Mouse (Mus musculus) ES-Bruce4 (cell line): Measurements from ENCODE around the gene Gucd1. TPM values are rescaled to one million over a fixed set of nuclear protein-coding genes. Genes with fewer than 3 reads are reported as not detected.
A peak's percentile ranks its signal among the peaks of the same experiment; 100 is the strongest.

Source experiments
- H3K27ac ChIP-seq: 2 replicates; pipeline ENCODE4 v1.5.1; 2012; ENCODE audit warnings: low read length, inconsistent platforms; ENCODE audit not compliant: insufficient read depth
- H3K27me3 ChIP-seq: 2 replicates; pipeline ENCODE4 v1.6.1; 2012; ENCODE audit warnings: mild to moderate bottlenecking, low read length, inconsistent platforms; ENCODE audit not compliant: control insufficient read depth, poor library complexity, insufficient read depth, severe bottlenecking
- H3K36me3 ChIP-seq: 2 replicates; pipeline ENCODE4 v1.6.1; 2012; ENCODE audit warnings: inconsistent platforms, mild to moderate bottlenecking, low read length, moderate library complexity; ENCODE audit not compliant: control insufficient read depth, poor library complexity, insufficient read depth, severe bottlenecking
- H3K4me1 ChIP-seq: one replicate; pipeline ENCODE4 v1.8.1; 2011; ENCODE audit warnings: low read length; ENCODE audit not compliant: control insufficient read depth, insufficient read depth
- H3K4me3 ChIP-seq: 2 replicates; pipeline ENCODE4 v1.5.1; 2011; ENCODE audit warnings: low read depth, mild to moderate bottlenecking, low read length
- H3K9ac ChIP-seq: 2 replicates; pipeline ENCODE4 v1.6.1; 2012; ENCODE audit warnings: low read depth, mild to moderate bottlenecking, inconsistent platforms; ENCODE audit not compliant: poor library complexity, severe bottlenecking
- H3K9me3 ChIP-seq: replicated peaks from 2 replicates; pipeline ENCODE4 v1.6.1; 2012; ENCODE audit warnings: mild to moderate bottlenecking, low read length, inconsistent platforms; ENCODE audit not compliant: control insufficient read depth, poor library complexity, insufficient read depth, severe bottlenecking
- CTCF ChIP-seq: IDR thresholded peaks from one replicate; pipeline ENCODE4 v1.8.1; 2011; ENCODE audit warnings: low read depth, low read length
- EP300 ChIP-seq: IDR thresholded peaks from 2 replicates; pipeline ENCODE4 v1.6.1; 2011; ENCODE audit warnings: low read depth, low read length; ENCODE audit not compliant: insufficient read depth
- POLR2A ChIP-seq: IDR thresholded peaks from one replicate; pipeline ENCODE4 v1.8.1; 2011; ENCODE audit warnings: low read length; ENCODE audit not compliant: insufficient read depth
- polyA plus RNA-seq: library from polyadenylated mRNA; stranded (reverse); fragments of >200 nt; gene quantifications from 2 replicates; pipeline ENCODE4 v1.2.4, GENCODE M21; 2011; ENCODE audit warnings: low read depth; ENCODE audit not compliant: missing spikeins, insufficient read depth, insufficient read length

Gucd1 gene
- polyA plus RNA-seq, 1 experiment: 9.9 TPM

DNA sequence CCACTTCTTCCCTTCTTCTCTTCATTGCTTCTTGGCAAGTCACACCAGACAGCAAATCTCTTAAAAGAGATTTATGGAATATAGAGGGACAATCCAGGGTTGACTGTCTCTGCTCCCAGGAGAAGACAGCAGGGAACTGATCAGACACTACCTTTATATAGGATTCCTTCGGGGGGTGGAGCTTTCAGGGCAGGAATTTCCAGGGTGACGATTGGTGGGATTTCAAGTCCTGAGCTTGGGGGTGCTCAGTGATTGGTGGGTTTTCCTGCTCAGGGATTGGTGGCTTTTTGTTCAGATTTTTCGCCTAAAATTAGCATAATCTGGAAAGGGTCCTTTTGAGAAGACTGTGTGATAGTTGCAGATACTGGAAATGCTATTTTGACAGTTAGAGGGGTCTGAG, 30.6 kb downstream of the Gucd1 start:
- no peaks in the 10 kb centered on the region for H3K4me1 ChIP-seq
- no peak overlapping the region for H3K4me3 ChIP-seq
- H3K36me3 ChIP-seq: no peaks in the 10 kb centered on the region
- TF ChIP-seq CTCF (no peak), EP300 (no peak)
- H3K27me3 ChIP-seq: no peaks in the 10 kb centered on the region
- H3K27ac ChIP-seq: no peak overlapping the region
- H3K9ac ChIP-seq: no peak overlapping the region
- H3K9me3 ChIP-seq: no peaks in the 10 kb centered on the region

GRCm38 (mm10) chr10:75486086-75486979, 31.4 kb downstream of the Gucd1 start:
- H3K4me3 ChIP-seq: no peak overlapping the region
- H3K4me1 ChIP-seq: no peaks in the 10 kb centered on the region
- TF ChIP-seq CTCF (peak; percentile 61), POLR2A (no peak), EP300 (no peak)
- H3K36me3 ChIP-seq: no peaks in the 10 kb centered on the region
- no peaks in the 10 kb centered on the region for H3K27me3 ChIP-seq
- H3K9me3 ChIP-seq: no peaks in the 10 kb centered on the region
- H3K9ac ChIP-seq: no peak overlapping the region
- no peak overlapping the region for H3K27ac ChIP-seq

- no peaks in the 10 kb centered on the region for H3K9me3 ChIP-seq
- no peak overlapping the region for H3K9ac ChIP-seq
Observed at GRCm38 (mm10) chr10:75484767-75485166, 33.0 kb downstream of the Gucd1 start.

DNA sequence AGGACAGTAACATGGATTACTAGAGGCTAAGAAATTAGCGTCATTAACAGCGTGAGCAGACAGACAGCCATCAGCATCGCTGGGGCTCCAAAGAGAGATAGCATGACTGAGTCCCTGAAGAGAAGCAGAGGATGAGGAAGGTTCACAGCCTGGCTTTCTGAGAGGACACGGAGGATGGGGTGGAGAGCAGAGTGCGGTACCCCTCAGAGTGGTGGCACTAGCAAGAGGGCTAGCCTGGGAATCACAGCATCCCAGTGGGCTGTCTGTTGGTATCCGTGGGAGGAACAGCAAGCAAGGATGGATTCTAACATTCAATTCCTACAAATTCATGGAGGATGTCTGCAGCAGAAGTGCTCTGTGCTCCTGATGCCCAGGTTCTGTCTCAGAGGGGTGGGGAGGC, 33.7 kb downstream of the Gucd1 start:
- H3K9me3 ChIP-seq: no peaks in the 10 kb centered on the region
- no peak overlapping the region for H3K27ac ChIP-seq
- TF ChIP-seq CTCF (no peak), EP300 (no peak), POLR2A (no peak)
- no peaks in the 10 kb centered on the region for H3K36me3 ChIP-seq
- H3K4me1 ChIP-seq: no peaks in the 10 kb centered on the region
- H3K27me3 ChIP-seq: no peaks in the 10 kb centered on the region
- no peak overlapping the region for H3K9ac ChIP-seq
- H3K4me3 ChIP-seq: no peak overlapping the region

More at GRCm38 (mm10) chr10:75484767-75485166, 33.0 kb downstream of the Gucd1 start:
- TF ChIP-seq POLR2A (no peak), CTCF (no peak), EP300 (no peak)
- H3K4me1 ChIP-seq: no peaks in the 10 kb centered on the region
- no peaks in the 10 kb centered on the region for H3K27me3 ChIP-seq
- H3K36me3 ChIP-seq: no peaks in the 10 kb centered on the region
- H3K27ac ChIP-seq: no peak overlapping the region
- no peak overlapping the region for H3K4me3 ChIP-seq

GRCm38 (mm10) chr10:75482919-75483483, 34.8 kb downstream of the Gucd1 start:
- H3K36me3 ChIP-seq: no peaks in the 10 kb centered on the region
- H3K9me3 ChIP-seq: no peaks in the 10 kb centered on the region
- no peak overlapping the region for H3K4me3 ChIP-seq
- H3K27ac ChIP-seq: no peak overlapping the region
- 0 out of 2 replicates have a peak, but pooled peaks cover 1% of the 10 kb centered on the region for H3K27me3 ChIP-seq
- no peaks in the 10 kb centered on the region for H3K4me1 ChIP-seq
- TF ChIP-seq CTCF (no peak), EP300 (no peak), POLR2A (no peak)
- no peak overlapping the region for H3K9ac ChIP-seq

- H3K4me3 ChIP-seq: no peak overlapping the region
- H3K27ac ChIP-seq: no peak overlapping the region
- no peaks in the 10 kb centered on the region for H3K36me3 ChIP-seq
- TF ChIP-seq CTCF: no peak
- no peak for TF ChIP-seq POLR2A
- no peak for TF ChIP-seq EP300
- H3K4me1 ChIP-seq: no peaks in the 10 kb centered on the region
- 0 out of 2 replicates have a peak, but pooled peaks cover 1% of the 10 kb centered on the region for H3K27me3 ChIP-seq
- no peak overlapping the region for H3K9ac ChIP-seq
- no peaks in the 10 kb centered on the region for H3K9me3 ChIP-seq
Observed at GRCm38 (mm10) chr10:75482271-75482670, 35.5 kb downstream of the Gucd1 start.
